Comparison of ENCODE assay signal across 8 mouse cellular contexts in genomic region chr7:139390380-139390779, GRCm38 (mm10). TPM values are rescaled to one million over a fixed set of nuclear protein-coding genes. Genes with fewer than 3 reads are reported as not detected.
A peak's percentile ranks its signal among the peaks of the same experiment; 100 is the strongest.
DNase-seq lines count a peak whose midpoint lies in the region; ATAC-seq and TF ChIP-seq lines count a peak whose summit lies in the region.

No protein-coding gene starts in this region.

- no peak overlapping the region for H3K4me3 ChIP-seq in thymus, adult 2 months (ENCODE audit: control insufficient read depth, insufficient read depth, low read length)
- H3K4me3 ChIP-seq in midbrain, embryonic 12.5 days = no peak overlapping the region

- ATAC-seq in midbrain, embryonic 12.5 days (ENCODE audit: low FRiP score, low read depth) = no peak
- no peak for ATAC-seq in megakaryocyte progenitor cell, adult 5-6 weeks (replicated peaks; ENCODE audit: poor library complexity)

- no peaks in the 10 kb centered on the region for H3K9me3 ChIP-seq in midbrain, embryonic 12.5 days

- H3K4me1 ChIP-seq in thymus, adult 2 months (replicated peaks; ENCODE audit: control insufficient read depth, insufficient read depth, low read length) = peaks cover 16% of the 10 kb centered on the region
- H3K4me1 ChIP-seq in midbrain, embryonic 12.5 days = peaks cover 19% of the 10 kb centered on the region

- no peak for TF ChIP-seq CTCF in thymus, adult 2 months (IDR thresholded peaks at IDR 0.05; ENCODE audit: borderline replicate concordance, control insufficient read depth, extremely low read depth, insufficient read depth, low read length, poor library complexity)

- intact Hi-C loops in heart, postnatal 25 days (cut with DNase I) = loop anchor here (1.0 to 5.0 kb wide), 3 partner anchors 42 to 84 kb away; no protein-coding TSS in a partner anchor

- H3K9ac ChIP-seq in midbrain, embryonic 12.5 days (replicated peaks) = peak overlapping the region; percentile 79; the same call in 1 of the 2 replicates

- no peaks in the 10 kb centered on the region for H3K27me3 ChIP-seq in thymus, adult 2 months (ENCODE audit: control insufficient read depth, insufficient read depth, low read length)
- no peaks in the 10 kb centered on the region for H3K27me3 ChIP-seq in midbrain, embryonic 12.5 days

- H3K27ac ChIP-seq in thymus, adult 2 months (ENCODE audit: control insufficient read depth, insufficient read depth, low read length) = no peak overlapping the region
- H3K27ac ChIP-seq in midbrain, embryonic 12.5 days (replicated peaks) = no peak overlapping the region

- H3K36me3 ChIP-seq in thymus, adult 2 months (ENCODE audit: control insufficient read depth, insufficient read depth, low read length) = no peaks in the 10 kb centered on the region
- no peaks in the 10 kb centered on the region for H3K36me3 ChIP-seq in midbrain, embryonic 12.5 days

- DNase-seq in heart, adult 18-20 months = peak; percentile 52 to 58
- no peak for DNase-seq in heart, postnatal 25 days (ENCODE audit: low spot score)
- DNase-seq in thymus, postnatal 4 days = peak; percentile 27
- no peak for DNase-seq in thymus, adult 2 months
- peak; percentile 52 for DNase-seq in heart, postnatal 4 days
- no peak for DNase-seq in embryo, embryonic 10.5 days (ENCODE audit: low spot score)

- H3K4me2 ChIP-seq in midbrain, embryonic 12.5 days (replicated peaks) = no peak overlapping the region; the same call in 1 of the 2 replicates

- WGBS in thymus, adult 2 months = 96% methylated on average over 3 of the region's 3 CpGs
- WGBS in midbrain, embryonic 12.5 days = 86% methylated on average over 3 of the region's 3 CpGs

- TF ChIP-seq POLR2A in thymus, adult 2 months (IDR thresholded peaks at IDR 0.05; ENCODE audit: control insufficient read depth, extremely low read depth, insufficient read depth, low read length, poor library complexity) = no peak

RNA-seq across cellular contexts. Expression of gene Inpp5a, which starts 1.5 kb away (rescaled TPM):
- 100 to 1,000 TPM; 293 to 297 TPM for total RNA-seq in heart, adult 18-20 months (2021)
- total RNA-seq in heart, postnatal 25 days (2021) = 100 to 1,000 TPM; 292 to 306 TPM
- polyA plus RNA-seq in thymus, adult 2 months (2012; rRNA removed) = 15.8 and 17.9 TPM in 2 replicates
- 100 to 1,000 TPM; 183 to 186 TPM for total RNA-seq in heart, postnatal 4 days (2021)
- polyA plus RNA-seq in midbrain, embryonic 12.5 days (2016; fragmentation: Nextera tagmentation; extraction: Ambion mirVana) = 22.5 and 24.8 TPM in 2 replicates
- total RNA-seq in megakaryocyte progenitor cell, adult 5-6 weeks (2015) = 8.5 and 9.9 TPM in 2 replicates
- total RNA-seq in megakaryocyte progenitor cell, adult 5-6 weeks (2017) = 4.9 and 11.2 TPM in 2 replicates

Comparison
In these comparisons a context has a peak if more than half of its experiments do, and no peak if none do; other contexts are left out.
1. DNase-seq: peak in heart, adult 18-20 months (2 of 2), thymus, postnatal 4 days (single experiment) and heart, postnatal 4 days (single experiment); none in heart, postnatal 25 days (single experiment), thymus, adult 2 months (single experiment) and embryo, embryonic 10.5 days (single experiment).
2. RNA of gene Inpp5a, which starts 1.5 kb away (total RNA-seq): 292 to 306 TPM in heart, postnatal 25 days, 293 to 297 TPM in heart, adult 18-20 months and 183 to 186 TPM in heart, postnatal 4 days; 4.9 to 11.2 TPM in megakaryocyte progenitor cell, adult 5-6 weeks; every median in the first group is over 10 times any median in the second.